ENCODE assay signal across 12 mouse cellular contexts in genomic region chr17:55446698-55447097, GRCm38 (mm10). TPM values are rescaled to one million over a fixed set of nuclear protein-coding genes. Genes with fewer than 3 reads are reported as not detected.
DNase-seq lines count a peak whose midpoint lies in the region; ATAC-seq and TF ChIP-seq lines count a peak whose summit lies in the region.
"Had no signal": no experiment of that assay in that cellular context is flagged by ENCODE, and none has a peak within 500 bp of the region (broad histone marks: within the 10 kb centered on the region; RNA-seq: fewer than 3 reads in every experiment).

No protein-coding gene starts in this region.

- no peaks in the 10 kb centered on the region for H3K36me3 ChIP-seq in embryonic facial prominence, embryonic 12.5 days
- H3K36me3 ChIP-seq in hindbrain, embryonic 12.5 days, result no peaks in the 10 kb centered on the region
- no peaks in the 10 kb centered on the region for H3K36me3 ChIP-seq in midbrain, embryonic 12.5 days

- peak overlapping the region; percentile 97 for H3K4me3 ChIP-seq in cortical plate, adult 2 months (ENCODE audit: insufficient read depth, low read length)
- peak overlapping the region; percentile 67 for H3K4me3 ChIP-seq in embryonic facial prominence, embryonic 12.5 days
- H3K4me3 ChIP-seq in hindbrain, embryonic 12.5 days, result peak overlapping the region; percentile 75
- H3K4me3 ChIP-seq in midbrain, embryonic 12.5 days, result peak overlapping the region; percentile 72

- H3K4me2 ChIP-seq in embryonic facial prominence, embryonic 12.5 days (replicated peaks), result peak overlapping the region; percentile 85
- H3K4me2 ChIP-seq in hindbrain, embryonic 12.5 days (replicated peaks), result peak overlapping the region; percentile 77
- peak overlapping the region; percentile 66 for H3K4me2 ChIP-seq in midbrain, embryonic 12.5 days (replicated peaks)

- no peak for DNase-seq in adipocyte (ENCODE audit: low spot score)
- DNase-seq in ovary, adult 18-20 months (ENCODE audit: low spot score), result no peak
- DNase-seq: liver; lung, postnatal 4 days; thymus, postnatal 25 days had no signal

- H3K4me1 ChIP-seq in cortical plate, adult 2 months (ENCODE audit: control insufficient read depth, insufficient read depth, low read length), result peaks cover 3% of the 10 kb centered on the region
- no peaks in the 10 kb centered on the region; the same call in 1 of the 2 replicates for H3K4me1 ChIP-seq in embryonic facial prominence, embryonic 12.5 days
- H3K4me1 ChIP-seq in hindbrain, embryonic 12.5 days, result peaks cover 13% of the 10 kb centered on the region; the same call in 1 of the 2 replicates
- H3K4me1 ChIP-seq in midbrain, embryonic 12.5 days, result peaks cover 5% of the 10 kb centered on the region; the same call in 1 of the 2 replicates

- no peaks in the 10 kb centered on the region for H3K9me3 ChIP-seq in embryonic facial prominence, embryonic 12.5 days
- H3K9me3 ChIP-seq in hindbrain, embryonic 12.5 days (replicated peaks), result no peaks in the 10 kb centered on the region
- H3K9me3 ChIP-seq in midbrain, embryonic 12.5 days, result no peaks in the 10 kb centered on the region

- TF ChIP-seq CTCF in cortical plate, adult 2 months (IDR thresholded peaks at IDR 0.05; ENCODE audit: extremely low read depth, insufficient read depth, low read length), result no peak

- 37% methylated on average over 4 of the region's 4 CpGs for WGBS in embryonic facial prominence, embryonic 12.5 days
- 23% methylated on average over 4 of the region's 4 CpGs for WGBS in hindbrain, embryonic 12.5 days
- 19% methylated on average over 4 of the region's 4 CpGs for WGBS in midbrain, embryonic 12.5 days

- ATAC-seq in embryonic facial prominence, embryonic 12.5 days (ENCODE audit: insufficient number of reproducible peaks, insufficient read depth, low FRiP score, low TSS enrichment), result no peak
- no peak for ATAC-seq in hindbrain, embryonic 12.5 days (ENCODE audit: low FRiP score)
- no peak for ATAC-seq in midbrain, embryonic 12.5 days (ENCODE audit: low FRiP score, low read depth)
- no peak for ATAC-seq in CD4-positive, CD25-positive, alpha-beta regulatory T cell, adult 4 months

- H3K27ac ChIP-seq in cortical plate, adult 2 months (ENCODE audit: insufficient read depth, low read length), result peak overlapping the region; percentile 89
- no peak overlapping the region for H3K27ac ChIP-seq in embryonic facial prominence, embryonic 12.5 days
- H3K27ac ChIP-seq in hindbrain, embryonic 12.5 days, result no peak overlapping the region
- no peak overlapping the region for H3K27ac ChIP-seq in midbrain, embryonic 12.5 days (replicated peaks)

- no peak for TF ChIP-seq POLR2A in cortical plate, adult 2 months (IDR thresholded peaks at IDR 0.05; ENCODE audit: extremely low read depth, insufficient read depth, low read length)

- H3K9ac ChIP-seq in embryonic facial prominence, embryonic 12.5 days, result no peak overlapping the region
- H3K9ac ChIP-seq in hindbrain, embryonic 12.5 days, result peak overlapping the region; percentile 82; the same call in 1 of the 2 replicates
- peak overlapping the region; percentile 78; the same call in 1 of the 2 replicates for H3K9ac ChIP-seq in midbrain, embryonic 12.5 days (replicated peaks)

- 0 out of 2 replicates have a peak, but pooled peaks cover 3% of the 10 kb centered on the region for H3K27me3 ChIP-seq in embryonic facial prominence, embryonic 12.5 days
- H3K27me3 ChIP-seq in hindbrain, embryonic 12.5 days, result no peaks in the 10 kb centered on the region
- H3K27me3 ChIP-seq in midbrain, embryonic 12.5 days, result no peaks in the 10 kb centered on the region

RNA-seq across cellular contexts. Expression of gene St6gal2, which starts 1.5 kb away (rescaled TPM):
- polyA plus RNA-seq in cortical plate, adult 2 months (2012; rRNA removed), result 26.3 and 27.2 TPM in 2 replicates
- 10.0 and 11.4 TPM in 2 replicates for polyA plus RNA-seq in embryonic facial prominence, embryonic 12.5 days (2016; fragmentation: Nextera tagmentation; extraction: Ambion mirVana)
- polyA plus RNA-seq in hindbrain, embryonic 12.5 days (2016; fragmentation: Nextera tagmentation; extraction: Ambion mirVana), result 12.5 and 15.0 TPM in 2 replicates
- polyA plus RNA-seq in midbrain, embryonic 12.5 days (2016; fragmentation: Nextera tagmentation; extraction: Ambion mirVana), result 10.0 and 10.8 TPM in 2 replicates
- polyA plus RNA-seq in CD4-positive, CD25-positive, alpha-beta regulatory T cell, adult 4 months (2017; shearing (Covaris generic)), result not detected
- polyA plus RNA-seq: gonadal fat pad, adult 2 months; spleen, adult 2 months had no signal

Comparison
In these comparisons a context has a peak if more than half of its experiments do, and no peak if none do; other contexts are left out.
1. RNA of gene St6gal2, which starts 1.5 kb away (polyA plus RNA-seq): 26.3 to 27.2 TPM in cortical plate, adult 2 months, 12.5 to 15.0 TPM in hindbrain, embryonic 12.5 days, 10.0 to 10.8 TPM in midbrain, embryonic 12.5 days and 10.0 to 11.4 TPM in embryonic facial prominence, embryonic 12.5 days; not detected in CD4-positive, CD25-positive, alpha-beta regulatory T cell, adult 4 months; every median in the first group is over 10 times any median in the second.
2. Peak in every context shown above with its lines, with median percentiles within 50 percentile points of each other: H3K4me3 ChIP-seq and H3K4me2 ChIP-seq.